Mouse (Mus musculus): Measurements from ENCODE around the gene Setd3. TPM values are rescaled to one million over a fixed set of nuclear protein-coding genes. Genes with fewer than 3 reads are reported as not detected.

Gene Setd3
- polyA plus RNA-seq, 1 experiment from 2014 or later, result 91.6 TPM

- WGBS, result 86% methylated on average over 3 of the region's 3 CpGs
- H3K4me1 ChIP-seq (ENCODE audit: control insufficient read depth, insufficient read depth, low read length), result peaks cover 6% of the 10 kb centered on the region
- H3K27me3 ChIP-seq (ENCODE audit: control insufficient read depth, insufficient read depth, low read length), result no peaks in the 10 kb centered on the region
- ATAC-seq (ENCODE audit: insufficient read depth, low FRiP score, low TSS enrichment) (no peak), DNase-seq (ENCODE audit: low spot score) (no peak)
- no peaks in the 10 kb centered on the region for H3K9me3 ChIP-seq (ENCODE audit: control insufficient read depth, low read length)
- no peak overlapping the region for H3K4me3 ChIP-seq (ENCODE audit: low read depth, low read length)
- no peak overlapping the region for H3K9ac ChIP-seq (ENCODE audit: low read length)
- no peaks in the 10 kb centered on the region for H3K36me3 ChIP-seq (ENCODE audit: control insufficient read depth, insufficient read depth, low read length)
- H3K4me2 ChIP-seq (ENCODE audit: low read depth), result no peak overlapping the region
- H3K27ac ChIP-seq (ENCODE audit: low read depth, low read length), result no peak overlapping the region
These were observed 111.9 kb downstream of the Setd3 start for GRCm38 (mm10) chr12:108067231-108067630.

GRCm38 (mm10) chr12:108064396-108064998 is 114.6 kb downstream of the Setd3 start:
- Histone ChIP-seq H3K9me3 (ENCODE audit: control insufficient read depth, low read length) (no peaks in the 10 kb centered on the region), H3K4me3 (ENCODE audit: low read depth, low read length) (no peak overlapping the region), H3K4me1 (ENCODE audit: control insufficient read depth, insufficient read depth, low read length) (peaks cover 2% of the 10 kb centered on the region; the same call in 1 of the 2 replicates), H3K27me3 (ENCODE audit: control insufficient read depth, insufficient read depth, low read length) (no peaks in the 10 kb centered on the region), H3K36me3 (ENCODE audit: control insufficient read depth, insufficient read depth, low read length) (no peaks in the 10 kb centered on the region), H3K4me2 (ENCODE audit: low read depth) (no peak overlapping the region), H3K27ac (ENCODE audit: low read depth, low read length) (no peak overlapping the region), H3K9ac (ENCODE audit: low read length) (no peak overlapping the region)
- 53% methylated on average over 9 of the region's 9 CpGs for WGBS
- no peak for ATAC-seq (ENCODE audit: insufficient read depth, low FRiP score, low TSS enrichment)
- DNase-seq (ENCODE audit: low spot score), result no peak

DNA sequence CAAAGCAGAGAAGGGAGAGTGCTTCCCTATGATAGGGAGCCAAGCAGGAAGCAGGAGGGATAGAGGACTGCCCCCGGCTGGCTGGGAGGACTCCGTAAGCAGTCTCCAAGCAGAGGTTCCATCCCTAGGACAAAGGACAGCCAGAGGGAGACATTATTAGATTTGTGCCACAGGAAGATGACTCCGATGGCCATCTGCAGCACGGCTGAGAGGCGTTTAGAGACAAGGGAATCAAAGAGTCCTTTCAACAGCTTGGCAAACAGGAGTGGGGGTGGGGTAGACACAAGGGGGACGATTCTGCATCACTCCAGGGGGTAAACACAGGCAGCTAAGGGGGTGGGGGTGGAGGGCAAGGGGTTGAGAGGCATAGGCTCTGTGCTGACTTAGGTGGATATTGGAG is 115.1 kb downstream of the Setd3 start:
- H3K4me1 ChIP-seq (ENCODE audit: control insufficient read depth, insufficient read depth, low read length), result peaks cover 2% of the 10 kb centered on the region; the same call in 1 of the 2 replicates
- H3K9ac ChIP-seq (ENCODE audit: low read length), result no peak overlapping the region
- H3K36me3 ChIP-seq (ENCODE audit: control insufficient read depth, insufficient read depth, low read length), result no peaks in the 10 kb centered on the region
- no peak overlapping the region for H3K27ac ChIP-seq (ENCODE audit: low read depth, low read length)
- no peak overlapping the region for H3K4me2 ChIP-seq (ENCODE audit: low read depth)
- H3K4me3 ChIP-seq (ENCODE audit: low read depth, low read length), result no peak overlapping the region
- no peaks in the 10 kb centered on the region for H3K27me3 ChIP-seq (ENCODE audit: control insufficient read depth, insufficient read depth, low read length)
- no peaks in the 10 kb centered on the region for H3K9me3 ChIP-seq (ENCODE audit: control insufficient read depth, low read length)
- no peak for DNase-seq (ENCODE audit: low spot score)
- no peak for ATAC-seq (ENCODE audit: insufficient read depth, low FRiP score, low TSS enrichment)
- WGBS, result 23% methylated on average over 6 of the region's 6 CpGs

DNA sequence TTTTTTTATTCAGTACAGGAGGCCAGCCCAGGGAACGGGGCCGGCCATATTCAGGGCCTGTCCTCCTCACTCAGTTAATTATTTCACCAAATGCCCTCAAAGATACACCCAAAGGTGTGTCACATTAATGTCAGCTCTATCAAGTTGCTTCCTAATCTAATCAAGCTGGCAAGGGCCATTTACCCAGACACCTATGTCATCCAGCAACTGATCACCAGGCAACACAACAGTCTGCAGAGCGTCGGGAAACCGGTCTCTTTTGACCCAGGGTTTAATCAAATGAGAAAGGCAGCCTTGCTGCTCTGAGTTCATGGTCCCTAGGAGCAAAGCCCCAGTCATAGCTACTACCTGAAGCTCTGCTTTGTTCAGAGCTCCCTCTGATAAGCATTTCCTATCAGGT is 117.0 kb downstream of the Setd3 start:
- DNase-seq (ENCODE audit: low spot score) (no peak), ATAC-seq (ENCODE audit: insufficient read depth, low FRiP score, low TSS enrichment) (no peak)
- Histone ChIP-seq H3K4me3 (ENCODE audit: low read depth, low read length) (no peak overlapping the region), H3K36me3 (ENCODE audit: control insufficient read depth, insufficient read depth, low read length) (no peaks in the 10 kb centered on the region), H3K27me3 (ENCODE audit: control insufficient read depth, insufficient read depth, low read length) (no peaks in the 10 kb centered on the region), H3K4me1 (ENCODE audit: control insufficient read depth, insufficient read depth, low read length) (peaks cover 2% of the 10 kb centered on the region; the same call in 1 of the 2 replicates), H3K27ac (ENCODE audit: low read depth, low read length) (no peak overlapping the region), H3K4me2 (ENCODE audit: low read depth) (no peak overlapping the region), H3K9me3 (ENCODE audit: control insufficient read depth, low read length) (no peaks in the 10 kb centered on the region), H3K9ac (ENCODE audit: low read length) (no peak overlapping the region)
- WGBS, result 89% methylated on average over 5 of the region's 5 CpGs

- Histone ChIP-seq H3K9ac (ENCODE audit: low read length) (no peak overlapping the region), H3K4me2 (ENCODE audit: low read depth) (no peak overlapping the region), H3K9me3 (ENCODE audit: control insufficient read depth, low read length) (no peaks in the 10 kb centered on the region), H3K27me3 (ENCODE audit: control insufficient read depth, insufficient read depth, low read length) (no peaks in the 10 kb centered on the region), H3K36me3 (ENCODE audit: control insufficient read depth, insufficient read depth, low read length) (no peaks in the 10 kb centered on the region), H3K4me1 (ENCODE audit: control insufficient read depth, insufficient read depth, low read length) (peaks cover 2% of the 10 kb centered on the region; the same call in 1 of the 2 replicates), H3K4me3 (ENCODE audit: low read depth, low read length) (no peak overlapping the region), H3K27ac (ENCODE audit: low read depth, low read length) (no peak overlapping the region)
- ATAC-seq (ENCODE audit: insufficient read depth, low FRiP score, low TSS enrichment) (no peak), DNase-seq (ENCODE audit: low spot score) (no peak)
- WGBS, result 78% methylated on average over 7 of the region's 7 CpGs
These were observed 117.5 kb downstream of the Setd3 start for GRCm38 (mm10) chr12:108061661-108062060.

Other genes with a start within 250 kb of the Setd3 start
- 9.4 and 9.5 TPM in 2 replicates for gene Bcl11b, start 175.7 kb downstream of the Setd3 start, polyA plus RNA-seq (2014; fragmentation: Nextera tagmentation; extraction: Ambion mirVana)
- gene Ccnk, start 265 bp upstream of the Setd3 start, polyA plus RNA-seq (2014; fragmentation: Nextera tagmentation; extraction: Ambion mirVana), result 6.0 and 6.9 TPM in 2 replicates
- 18.9 and 20.3 TPM in 2 replicates for gene Ccdc85c, start 96.1 kb upstream of the Setd3 start, polyA plus RNA-seq (2014; fragmentation: Nextera tagmentation; extraction: Ambion mirVana)
- 1.0 TPM in 2 replicates for gene Hhipl1, start 127.0 kb upstream of the Setd3 start, polyA plus RNA-seq (2014; fragmentation: Nextera tagmentation; extraction: Ambion mirVana)
- 8.5 and 10.6 TPM in 2 replicates for gene Cyp46a1, start 155.1 kb upstream of the Setd3 start, polyA plus RNA-seq (2014; fragmentation: Nextera tagmentation; extraction: Ambion mirVana)
- gene Eml1, start 191.6 kb upstream of the Setd3 start, polyA plus RNA-seq (2014; fragmentation: Nextera tagmentation; extraction: Ambion mirVana), result 138 and 164 TPM in 2 replicates